Mouse (Mus musculus): ENCODE measurements at regions not wholly inside any gene's neighbourhood (a gene's known extent, or its start where the extent isn't known, plus 50 kb on each side); places are given as distances from the start of the nearest gene placed in this dataset.
A peak's percentile ranks its signal among the peaks of the same experiment; 100 is the strongest.

DNA sequence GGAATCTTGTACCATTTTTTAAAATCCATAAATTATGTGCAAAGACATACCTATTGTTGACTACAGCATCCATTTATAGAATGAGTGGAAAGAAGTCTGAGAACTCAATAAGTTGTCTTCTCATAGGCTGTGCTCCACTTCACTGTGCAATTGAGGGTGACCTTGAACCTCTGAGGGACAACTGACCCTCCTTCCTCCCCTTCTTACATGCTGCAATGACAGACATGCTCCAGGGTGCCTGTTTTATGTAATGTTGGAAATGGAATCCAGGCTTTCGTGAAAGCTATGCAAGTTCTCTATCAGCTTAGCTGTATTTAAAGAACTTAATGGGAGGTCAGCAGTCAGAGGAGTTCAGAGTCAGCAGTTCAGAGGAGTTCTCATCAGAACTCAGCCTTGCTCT is 118.9 kb upstream of the Vegfc start:
- ATAC-seq, result no peak

DNA sequence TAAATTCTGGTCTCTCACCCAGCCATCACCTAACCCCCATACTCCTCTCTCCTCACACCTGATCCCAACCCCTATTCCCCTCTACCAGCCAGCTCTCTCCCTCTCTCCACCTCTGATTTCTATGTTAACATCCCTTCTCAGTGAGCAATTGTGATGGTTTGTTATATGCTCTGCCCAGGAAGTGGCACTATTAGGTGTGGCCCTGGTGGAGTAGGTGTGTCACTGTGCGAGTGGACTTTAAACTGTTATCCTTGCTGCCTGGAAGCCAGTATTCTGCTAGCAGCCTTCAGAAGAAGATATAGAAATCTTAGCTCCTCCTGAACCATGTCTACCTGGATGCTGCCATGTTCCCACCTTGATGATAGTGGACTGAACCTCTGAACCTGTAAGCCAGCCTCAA is 114.4 kb upstream of the Vegfc start:
- ATAC-seq, result peak; percentile 23

DNA sequence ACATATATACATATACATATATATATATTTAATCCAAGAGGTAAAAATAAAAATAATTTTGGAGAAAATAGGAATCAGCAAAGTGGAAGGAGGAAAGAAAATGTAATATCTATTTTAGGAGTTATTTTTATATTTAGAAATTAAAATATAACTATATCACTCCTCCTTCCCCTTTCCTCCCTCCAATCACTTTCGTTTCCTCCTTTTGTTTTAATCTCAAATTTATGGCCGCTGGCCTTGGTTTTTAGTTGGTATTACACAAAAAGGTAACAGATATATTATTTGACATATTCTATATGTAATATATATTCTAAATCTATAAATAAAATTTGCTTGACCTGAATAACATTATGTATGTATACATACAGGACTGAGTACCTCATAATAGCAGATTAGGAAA is 93.1 kb upstream of the Vegfc start:
- no peak for ATAC-seq

DNA sequence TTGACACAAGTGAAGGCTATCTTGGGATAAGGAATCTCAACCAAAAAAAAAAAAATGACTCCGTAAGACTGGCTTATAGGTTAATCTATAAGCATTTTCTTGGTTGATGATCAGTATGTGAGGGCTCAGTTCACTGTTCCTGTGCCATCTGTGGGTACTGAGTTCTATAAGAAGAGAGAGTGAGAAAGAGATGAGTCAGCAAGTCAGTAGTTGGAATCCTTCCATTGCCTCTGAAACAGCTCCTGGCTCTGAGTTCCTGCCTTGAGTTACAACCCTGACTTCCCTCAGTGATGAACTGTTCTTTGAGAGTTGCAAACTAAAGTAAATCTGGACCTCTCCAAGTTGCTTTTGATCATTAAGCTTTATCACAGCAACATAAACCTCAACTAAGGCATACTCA is 91.7 kb upstream of the Vegfc start:
- ATAC-seq, result no peak

DNA sequence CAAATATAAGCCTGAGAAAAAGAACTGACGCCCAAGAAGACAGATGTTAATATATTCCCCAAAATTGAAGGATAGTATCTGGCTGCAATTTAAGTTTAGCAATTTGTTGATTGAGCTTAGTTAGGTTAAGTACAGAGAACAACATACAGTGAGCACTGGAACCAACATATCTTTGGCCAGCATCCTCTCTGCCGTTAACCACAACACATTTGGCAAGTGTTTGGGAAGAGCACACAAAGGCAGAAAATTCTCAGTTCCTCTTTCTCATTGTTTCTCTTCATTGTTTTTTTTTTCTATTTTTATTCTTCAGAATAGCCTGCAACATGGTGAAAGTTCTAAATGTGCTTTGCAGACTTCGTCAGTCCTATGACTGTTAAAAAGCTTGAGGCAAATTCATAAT is 83.2 kb upstream of the Vegfc start:
- no peak for ATAC-seq

DNA sequence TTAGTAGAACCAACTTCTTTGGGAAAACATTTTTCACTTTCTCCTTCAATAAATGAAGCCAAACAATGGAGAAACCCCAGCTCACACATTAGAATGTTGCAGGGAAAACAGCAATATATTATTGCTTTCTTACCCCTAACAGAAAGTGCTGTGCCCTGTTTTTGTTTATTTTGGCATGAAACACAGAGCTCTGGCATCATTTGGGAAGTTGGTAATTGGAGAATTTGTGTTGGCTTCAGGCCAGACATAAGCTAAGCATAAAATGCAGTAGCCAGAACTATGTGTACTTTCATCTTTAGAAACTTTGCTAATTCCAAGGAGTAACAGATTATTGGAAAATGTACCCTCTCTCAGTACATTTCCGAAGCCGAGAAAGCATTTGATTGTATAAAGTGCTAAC is 79.9 kb upstream of the Vegfc start:
- ATAC-seq, result no peak

DNA sequence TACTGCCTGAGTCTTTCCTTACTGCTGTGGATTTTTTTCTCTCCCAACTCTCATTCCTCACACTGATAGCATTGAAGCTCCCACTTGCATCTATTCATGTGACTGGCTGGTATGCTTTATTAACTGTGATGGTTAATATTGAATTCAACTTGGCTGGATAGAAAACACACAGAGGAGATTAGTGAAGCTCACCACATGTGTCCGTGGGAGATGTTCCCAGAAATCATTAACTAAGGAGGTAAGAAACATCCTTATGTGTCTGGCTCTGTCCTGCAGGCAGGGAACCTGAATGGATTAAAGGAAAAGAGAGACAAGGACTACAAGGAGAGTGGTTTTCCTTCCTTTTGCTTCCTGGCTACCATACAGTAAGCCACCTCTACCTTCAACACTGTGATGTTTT is 74.5 kb upstream of the Vegfc start:
- no peak for ATAC-seq

DNA sequence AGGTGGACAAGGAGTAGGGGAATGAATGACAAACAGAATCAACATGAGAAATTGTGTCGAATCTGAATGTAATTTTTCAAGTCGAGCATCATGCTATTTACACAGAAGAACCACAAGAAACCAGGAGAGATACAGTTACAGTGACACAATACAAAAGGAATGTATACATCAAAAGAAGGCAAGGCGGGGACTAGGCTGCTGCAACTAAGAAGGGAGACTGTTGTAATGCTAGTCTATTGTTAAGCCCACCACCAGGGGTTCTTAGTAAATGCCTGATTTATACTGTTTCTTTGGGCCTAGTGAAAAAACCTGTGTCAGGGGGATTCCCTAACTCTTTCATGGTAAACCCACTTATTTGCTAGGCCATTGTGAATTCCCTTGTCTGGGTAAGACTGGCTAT is 63.3 kb upstream of the Vegfc start:
- no peak for ATAC-seq

DNA sequence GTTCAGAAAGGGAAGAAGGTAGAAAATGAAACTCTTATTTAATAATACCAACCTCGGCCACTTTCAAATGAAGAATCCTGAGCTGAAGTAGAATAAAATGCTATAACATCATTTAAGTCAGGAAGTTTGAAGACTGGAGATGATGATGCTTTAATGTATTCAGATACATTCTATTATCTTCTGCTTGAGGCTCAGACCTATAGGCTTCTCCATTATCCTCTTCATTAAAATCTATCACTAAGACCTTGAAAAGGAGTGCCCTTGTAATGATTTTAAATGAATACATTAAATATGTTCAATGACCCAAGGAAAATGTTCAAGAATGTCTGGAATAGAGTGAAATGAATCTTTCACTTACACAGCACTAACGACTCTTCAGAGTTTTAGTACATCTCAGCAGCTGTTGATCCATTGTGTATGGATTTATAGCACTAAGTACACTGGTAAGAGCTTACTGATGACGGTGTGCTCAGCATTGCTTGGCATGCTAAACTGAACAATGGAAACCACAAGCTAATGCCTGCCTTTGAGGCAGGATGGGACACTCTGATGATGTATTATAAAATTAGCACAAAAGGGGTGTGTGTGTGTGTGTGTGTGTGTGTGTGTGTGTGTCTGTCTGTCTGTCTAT is 58.8 kb upstream of the Vegfc start:
- no peak for ATAC-seq

Data from CD4-positive, CD25-positive, alpha-beta regulatory T cell, adult 4 months (primary cell).